Mouse (Mus musculus): ENCODE data around the gene Syt13. TPM values are rescaled to one million over a fixed set of nuclear protein-coding genes. Genes with fewer than 3 reads are reported as not detected.

Gene Syt13
- polyA plus RNA-seq, 1 experiment from 2014 or later = 0.23 TPM

GRCm38 (mm10) chr2:92929696-92930095, 14.8 kb downstream of the Syt13 start:
- Histone ChIP-seq H3K9ac (ENCODE audit: low read length) (no peak overlapping the region), H3K9me3 (ENCODE audit: control insufficient read depth, low read length) (no peaks in the 10 kb centered on the region), H3K36me3 (ENCODE audit: control insufficient read depth, insufficient read depth, low read length) (no peaks in the 10 kb centered on the region), H3K4me1 (ENCODE audit: control insufficient read depth in 2 of 2, insufficient read depth in 2 of 2, low read length in 2 of 2) (no peaks in the 10 kb centered on the region), H3K4me2 (ENCODE audit: low read length) (no peak overlapping the region), H3K4me3 (ENCODE audit: control insufficient read depth in 1 of 2, insufficient read depth in 1 of 2, low read depth in 1 of 2, low read length in 2 of 2) (no peak overlapping the region), H3K27ac (replicated peaks in 1 of 2; ENCODE audit: control insufficient read depth in 1 of 2, insufficient read depth in 1 of 2, low read depth in 2 of 2, low read length in 2 of 2) (no peak overlapping the region), H3K27me3 (ENCODE audit: control insufficient read depth, insufficient read depth, low read length) (no peaks in the 10 kb centered on the region)
- no peak for ATAC-seq (ENCODE audit: insufficient number of reproducible peaks, insufficient read depth, low FRiP score, low read depth)
- 60% methylated on average over 5 of the region's 5 CpGs for WGBS

- no peak overlapping the region for H3K9ac ChIP-seq (ENCODE audit: low read length)
- H3K36me3 ChIP-seq (ENCODE audit: control insufficient read depth, insufficient read depth, low read length) = no peaks in the 10 kb centered on the region
- H3K27me3 ChIP-seq (ENCODE audit: control insufficient read depth, insufficient read depth, low read length) = no peaks in the 10 kb centered on the region
- H3K9me3 ChIP-seq (ENCODE audit: control insufficient read depth, low read length) = no peaks in the 10 kb centered on the region
- no peak overlapping the region for H3K4me2 ChIP-seq (ENCODE audit: low read length)
- H3K4me3 ChIP-seq (ENCODE audit: control insufficient read depth in 1 of 2, insufficient read depth in 1 of 2, low read depth in 1 of 2, low read length in 2 of 2) = no peak overlapping the region
- H3K27ac ChIP-seq (replicated peaks in 1 of 2; ENCODE audit: control insufficient read depth in 1 of 2, insufficient read depth in 1 of 2, low read depth in 2 of 2, low read length in 2 of 2) = no peak overlapping the region
- H3K4me1 ChIP-seq (ENCODE audit: control insufficient read depth in 2 of 2, insufficient read depth in 2 of 2, low read length in 2 of 2) = no peaks in the 10 kb centered on the region
- ATAC-seq (ENCODE audit: insufficient number of reproducible peaks, insufficient read depth, low FRiP score, low read depth) = no peak
- 69% methylated on average over 7 of the region's 7 CpGs for WGBS
Observed at GRCm38 (mm10) chr2:92931061-92931460, 16.2 kb downstream of the Syt13 start.

GRCm38 (mm10) chr2:92933379-92933778, 18.5 kb downstream of the Syt13 start:
- no peaks in the 10 kb centered on the region for H3K36me3 ChIP-seq (ENCODE audit: control insufficient read depth, insufficient read depth, low read length)
- no peaks in the 10 kb centered on the region for H3K9me3 ChIP-seq (ENCODE audit: control insufficient read depth, low read length)
- no peak overlapping the region for H3K27ac ChIP-seq (replicated peaks in 1 of 2; ENCODE audit: control insufficient read depth in 1 of 2, insufficient read depth in 1 of 2, low read depth in 2 of 2, low read length in 2 of 2)
- 0 out of 2 replicates have a peak, but pooled peaks cover 2% of the 10 kb centered on the region for H3K27me3 ChIP-seq (ENCODE audit: control insufficient read depth, insufficient read depth, low read length)
- H3K4me1 ChIP-seq (ENCODE audit: control insufficient read depth in 2 of 2, insufficient read depth in 2 of 2, low read length in 2 of 2) = no peaks in the 10 kb centered on the region
- no peak overlapping the region for H3K4me3 ChIP-seq (ENCODE audit: control insufficient read depth in 1 of 2, insufficient read depth in 1 of 2, low read depth in 1 of 2, low read length in 2 of 2)
- no peak overlapping the region for H3K4me2 ChIP-seq (ENCODE audit: low read length)
- H3K9ac ChIP-seq (ENCODE audit: low read length) = no peak overlapping the region
- ATAC-seq (ENCODE audit: insufficient number of reproducible peaks, insufficient read depth, low FRiP score, low read depth) = no peak
- WGBS = 90% methylated on average over 6 of the region's 6 CpGs

GRCm38 (mm10) chr2:92934312-92934982, 19.5 kb downstream of the Syt13 start:
- Histone ChIP-seq H3K9ac (ENCODE audit: low read length) (no peak overlapping the region), H3K4me2 (ENCODE audit: low read length) (no peak overlapping the region), H3K36me3 (ENCODE audit: control insufficient read depth, insufficient read depth, low read length) (no peaks in the 10 kb centered on the region), H3K9me3 (ENCODE audit: control insufficient read depth, low read length) (no peaks in the 10 kb centered on the region), H3K4me3 (ENCODE audit: control insufficient read depth in 1 of 2, insufficient read depth in 1 of 2, low read depth in 1 of 2, low read length in 2 of 2) (no peak overlapping the region), H3K27me3 (ENCODE audit: control insufficient read depth, insufficient read depth, low read length) (0 out of 2 replicates have a peak, but pooled peaks cover 2% of the 10 kb centered on the region), H3K27ac (replicated peaks in 1 of 2; ENCODE audit: control insufficient read depth in 1 of 2, insufficient read depth in 1 of 2, low read depth in 2 of 2, low read length in 2 of 2) (no peak overlapping the region), H3K4me1 (ENCODE audit: control insufficient read depth in 2 of 2, insufficient read depth in 2 of 2, low read length in 2 of 2) (no peaks in the 10 kb centered on the region)
- no peak for ATAC-seq (ENCODE audit: insufficient number of reproducible peaks, insufficient read depth, low FRiP score, low read depth)
- 20% methylated on average over 10 of the region's 10 CpGs for WGBS

- Histone ChIP-seq H3K36me3 (ENCODE audit: control insufficient read depth, insufficient read depth, low read length) (no peaks in the 10 kb centered on the region), H3K4me2 (ENCODE audit: low read length) (no peak overlapping the region), H3K4me3 (ENCODE audit: control insufficient read depth in 1 of 2, insufficient read depth in 1 of 2, low read depth in 1 of 2, low read length in 2 of 2) (no peak overlapping the region), H3K27ac (replicated peaks in 1 of 2; ENCODE audit: control insufficient read depth in 1 of 2, insufficient read depth in 1 of 2, low read depth in 2 of 2, low read length in 2 of 2) (no peak overlapping the region), H3K9ac (ENCODE audit: low read length) (no peak overlapping the region), H3K4me1 (ENCODE audit: control insufficient read depth in 2 of 2, insufficient read depth in 2 of 2, low read length in 2 of 2) (no peaks in the 10 kb centered on the region), H3K9me3 (ENCODE audit: control insufficient read depth, low read length) (no peaks in the 10 kb centered on the region), H3K27me3 (ENCODE audit: control insufficient read depth, insufficient read depth, low read length) (0 out of 2 replicates have a peak, but pooled peaks cover 2% of the 10 kb centered on the region)
- 73% methylated on average over 3 of the region's 3 CpGs for WGBS
- ATAC-seq (ENCODE audit: insufficient number of reproducible peaks, insufficient read depth, low FRiP score, low read depth) = no peak
Observed at GRCm38 (mm10) chr2:92935483-92935882, 20.6 kb downstream of the Syt13 start.

- no peak overlapping the region for H3K9ac ChIP-seq (ENCODE audit: low read length)
- H3K27ac ChIP-seq (replicated peaks in 1 of 2; ENCODE audit: control insufficient read depth in 1 of 2, insufficient read depth in 1 of 2, low read depth in 2 of 2, low read length in 2 of 2) = no peak overlapping the region
- H3K36me3 ChIP-seq (ENCODE audit: control insufficient read depth, insufficient read depth, low read length) = no peaks in the 10 kb centered on the region
- H3K4me2 ChIP-seq (ENCODE audit: low read length) = no peak overlapping the region
- 0 out of 4 replicates have a peak, but pooled peaks cover 2% of the 10 kb centered on the region in 2 experiments for H3K4me1 ChIP-seq (ENCODE audit: control insufficient read depth in 2 of 2, insufficient read depth in 2 of 2, low read length in 2 of 2)
- 0 out of 2 replicates have a peak, but pooled peaks cover 5% of the 10 kb centered on the region for H3K27me3 ChIP-seq (ENCODE audit: control insufficient read depth, insufficient read depth, low read length)
- no peak overlapping the region for H3K4me3 ChIP-seq (ENCODE audit: control insufficient read depth in 1 of 2, insufficient read depth in 1 of 2, low read depth in 1 of 2, low read length in 2 of 2)
- WGBS = 88% methylated on average over 5 of the region's 5 CpGs
- H3K9me3 ChIP-seq (ENCODE audit: control insufficient read depth, low read length) = no peaks in the 10 kb centered on the region
- no peak for ATAC-seq (ENCODE audit: insufficient number of reproducible peaks, insufficient read depth, low FRiP score, low read depth)
Observed at GRCm38 (mm10) chr2:92938063-92938462, 23.2 kb downstream of the Syt13 start.

- H3K9ac ChIP-seq (ENCODE audit: low read length) = no peak overlapping the region
- H3K4me3 ChIP-seq (ENCODE audit: control insufficient read depth in 1 of 2, insufficient read depth in 1 of 2, low read depth in 1 of 2, low read length in 2 of 2) = no peak overlapping the region
- 0 out of 2 replicates have a peak, but pooled peaks cover 5% of the 10 kb centered on the region for H3K27me3 ChIP-seq (ENCODE audit: control insufficient read depth, insufficient read depth, low read length)
- WGBS = 93% methylated on average over 6 of the region's 7 CpGs
- ATAC-seq (ENCODE audit: insufficient number of reproducible peaks, insufficient read depth, low FRiP score, low read depth) = no peak
- no peaks in the 10 kb centered on the region for H3K9me3 ChIP-seq (ENCODE audit: control insufficient read depth, low read length)
- peaks cover 3 to 8% of the 10 kb centered on the region in 2 experiments; a peak in 1 of 4 replicates for H3K4me1 ChIP-seq (ENCODE audit: control insufficient read depth in 2 of 2, insufficient read depth in 2 of 2, low read length in 2 of 2)
- H3K4me2 ChIP-seq (ENCODE audit: low read length) = no peak overlapping the region
- no peak overlapping the region for H3K27ac ChIP-seq (replicated peaks in 1 of 2; ENCODE audit: control insufficient read depth in 1 of 2, insufficient read depth in 1 of 2, low read depth in 2 of 2, low read length in 2 of 2)
- no peaks in the 10 kb centered on the region for H3K36me3 ChIP-seq (ENCODE audit: control insufficient read depth, insufficient read depth, low read length)
Observed at GRCm38 (mm10) chr2:92938827-92939226, 23.9 kb downstream of the Syt13 start.

GRCm38 (mm10) chr2:92940963-92941362, 26.1 kb downstream of the Syt13 start:
- Histone ChIP-seq H3K9ac (ENCODE audit: low read length) (no peak overlapping the region), H3K4me2 (ENCODE audit: low read length) (no peak overlapping the region), H3K4me3 (ENCODE audit: control insufficient read depth in 1 of 2, insufficient read depth in 1 of 2, low read depth in 1 of 2, low read length in 2 of 2) (no peak overlapping the region), H3K27me3 (ENCODE audit: control insufficient read depth, insufficient read depth, low read length) (0 out of 2 replicates have a peak, but pooled peaks cover 5% of the 10 kb centered on the region), H3K36me3 (ENCODE audit: control insufficient read depth, insufficient read depth, low read length) (no peaks in the 10 kb centered on the region), H3K27ac (replicated peaks in 1 of 2; ENCODE audit: control insufficient read depth in 1 of 2, insufficient read depth in 1 of 2, low read depth in 2 of 2, low read length in 2 of 2) (no peak overlapping the region), H3K9me3 (ENCODE audit: control insufficient read depth, low read length) (no peaks in the 10 kb centered on the region), H3K4me1 (ENCODE audit: control insufficient read depth in 2 of 2, insufficient read depth in 2 of 2, low read length in 2 of 2) (peaks cover 3 to 8% of the 10 kb centered on the region in 2 experiments; a peak in 1 of 4 replicates)
- WGBS = 87% methylated on average over 9 of the region's 9 CpGs
- ATAC-seq (ENCODE audit: insufficient number of reproducible peaks, insufficient read depth, low FRiP score, low read depth) = no peak

Data from heart, embryonic 14.5 days (tissue).